Mouse (Mus musculus) embryonic facial prominence, embryonic 13.5 days (tissue): Measurements from ENCODE around the gene Dscaml1. TPM values are rescaled to one million over a fixed set of nuclear protein-coding genes. Genes with fewer than 3 reads are reported as not detected.

Experiments
- ATAC-seq: fragments of 200-750 bp; cut with Nextera tagmentation; 2 replicates; pipeline ENCODE4 v1.8.0; 2017; ENCODE audit warnings: low read depth; ENCODE audit not compliant: insufficient number of reproducible peaks, insufficient read depth, low FRiP score, low TSS enrichment
- H3K27ac ChIP-seq: fragments of 300-500 bp; sonication (generic); 2 replicates; pipeline ENCODE4 v1.5.1; 2015; ENCODE audit warnings: moderate library complexity, mild to moderate bottlenecking, inconsistent platforms
- H3K27me3 ChIP-seq: fragments of 300-500 bp; sonication (generic); 2 replicates; pipeline ENCODE4 v1.6.1; 2015; ENCODE audit warnings: mild to moderate bottlenecking, inconsistent platforms
- H3K36me3 ChIP-seq: fragments of 300-500 bp; sonication (generic); 2 replicates; pipeline ENCODE4 v1.6.1; 2015; ENCODE audit warnings: mild to moderate bottlenecking, inconsistent platforms
- H3K4me1 ChIP-seq: fragments of 300-500 bp; sonication (generic); 2 replicates; pipeline ENCODE4 v1.6.1; 2015; ENCODE audit warnings: inconsistent platforms
- H3K4me2 ChIP-seq: fragments of 300-500 bp; sonication (generic); 2 replicates; pipeline ENCODE4 v1.6.1; 2015; ENCODE audit warnings: moderate library complexity, mild to moderate bottlenecking, inconsistent platforms
- H3K4me3 ChIP-seq: fragments of 300-500 bp; sonication (generic); 2 replicates; pipeline ENCODE4 v1.5.1; 2015; ENCODE audit warnings: mild to moderate bottlenecking, inconsistent platforms
- H3K9ac ChIP-seq: fragments of 300-500 bp; sonication (generic); 2 replicates; pipeline ENCODE4 v1.6.1; 2015; ENCODE audit warnings: mild to moderate bottlenecking, inconsistent platforms
- H3K9me3 ChIP-seq: fragments of 300-500 bp; sonication (generic); 2 replicates; pipeline ENCODE4 v1.6.1; 2016; ENCODE audit warnings: inconsistent platforms
- WGBS: fragments of 180-500 bp; shearing (Covaris S2); methylation state at CpG from one replicate; pipeline ENCODE4 v1.1.7; 2015; ENCODE audit warnings: mixed read lengths; 5-methylcytosine and 5-hydroxymethylcytosine counted together
- polyA plus RNA-seq: library from polyadenylated mRNA; unstranded; fragments of >200 nt; fragmentation: Nextera tagmentation; extraction: Ambion mirVana; gene quantifications from 2 replicates; pipeline ENCODE4 v1.2.1, GENCODE M21; 2015

The Dscaml1 gene
- 0.50 and 0.97 TPM in 2 replicates for polyA plus RNA-seq

DNA sequence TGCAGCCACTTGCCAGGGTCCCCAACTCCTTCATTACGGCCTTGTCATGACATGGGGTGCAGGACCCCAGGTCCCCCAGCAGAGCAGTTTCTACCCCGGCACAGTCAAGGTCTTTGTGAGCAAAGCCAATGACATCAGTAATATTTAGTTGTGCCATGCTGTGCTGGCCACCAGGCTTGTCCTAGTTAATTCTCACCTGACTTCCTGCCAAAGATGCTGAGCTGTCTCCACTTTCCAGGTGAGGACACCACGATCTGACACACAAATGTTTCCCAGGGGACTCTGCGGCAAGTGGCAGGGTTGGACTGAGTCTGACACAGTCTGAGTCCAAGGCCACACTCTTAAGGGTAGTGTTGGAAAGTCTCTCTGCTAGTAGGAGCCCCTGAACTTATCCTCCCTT is at the start of gene Dscaml1:
Dscaml1 (plus strand) TSS at position 173 of the 400 bp plus-strand sequence.
- Histone ChIP-seq H3K9me3 (no peaks in the 10 kb centered on the region), H3K27ac (no peak within 1 kb of the TSS), H3K4me2 (no peak within 1 kb of the TSS), H3K27me3 (peaks cover 52% of the 10 kb centered on the region), H3K4me3 (no peak within 1 kb of the TSS), H3K4me1 (peaks cover 17% of the 10 kb centered on the region), H3K36me3 (no peaks in the 10 kb centered on the region), H3K9ac (no peak within 1 kb of the TSS)
- ATAC-seq = no peak
- 83% methylated on average over 4 of the region's 4 CpGs for WGBS

DNA sequence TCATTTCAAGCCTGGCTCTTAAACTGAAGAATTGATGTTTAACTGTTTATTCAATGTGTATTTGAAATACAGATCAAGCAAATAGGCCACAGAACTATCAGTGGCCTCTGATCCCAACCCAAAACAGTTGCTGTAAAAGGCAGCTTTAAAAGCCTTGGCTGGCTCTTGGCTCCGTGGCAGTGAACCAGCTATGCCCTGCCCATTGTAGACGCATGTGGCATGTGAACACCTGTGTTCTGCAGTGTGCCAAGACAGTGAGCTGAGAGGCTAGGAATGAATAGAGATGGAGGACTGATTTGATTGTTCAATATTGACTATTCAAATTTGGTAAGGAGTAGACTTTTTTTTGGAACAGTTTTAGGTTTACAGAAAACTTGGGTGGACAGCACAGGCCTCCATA is 49.5 kb upstream of the Dscaml1 start:
- H3K27ac ChIP-seq = no peak overlapping the region
- no peaks in the 10 kb centered on the region for H3K9me3 ChIP-seq
- 91% methylated on average over 2 of the region's 2 CpGs for WGBS
- no peaks in the 10 kb centered on the region for H3K27me3 ChIP-seq
- peaks cover 18% of the 10 kb centered on the region; the same call in 1 of the 2 replicates for H3K4me1 ChIP-seq
- H3K4me3 ChIP-seq = no peak overlapping the region
- ATAC-seq = no peak
- H3K9ac ChIP-seq = no peak overlapping the region
- H3K4me2 ChIP-seq = no peak overlapping the region
- 0 out of 2 replicates have a peak, but pooled peaks cover 4% of the 10 kb centered on the region for H3K36me3 ChIP-seq

DNA sequence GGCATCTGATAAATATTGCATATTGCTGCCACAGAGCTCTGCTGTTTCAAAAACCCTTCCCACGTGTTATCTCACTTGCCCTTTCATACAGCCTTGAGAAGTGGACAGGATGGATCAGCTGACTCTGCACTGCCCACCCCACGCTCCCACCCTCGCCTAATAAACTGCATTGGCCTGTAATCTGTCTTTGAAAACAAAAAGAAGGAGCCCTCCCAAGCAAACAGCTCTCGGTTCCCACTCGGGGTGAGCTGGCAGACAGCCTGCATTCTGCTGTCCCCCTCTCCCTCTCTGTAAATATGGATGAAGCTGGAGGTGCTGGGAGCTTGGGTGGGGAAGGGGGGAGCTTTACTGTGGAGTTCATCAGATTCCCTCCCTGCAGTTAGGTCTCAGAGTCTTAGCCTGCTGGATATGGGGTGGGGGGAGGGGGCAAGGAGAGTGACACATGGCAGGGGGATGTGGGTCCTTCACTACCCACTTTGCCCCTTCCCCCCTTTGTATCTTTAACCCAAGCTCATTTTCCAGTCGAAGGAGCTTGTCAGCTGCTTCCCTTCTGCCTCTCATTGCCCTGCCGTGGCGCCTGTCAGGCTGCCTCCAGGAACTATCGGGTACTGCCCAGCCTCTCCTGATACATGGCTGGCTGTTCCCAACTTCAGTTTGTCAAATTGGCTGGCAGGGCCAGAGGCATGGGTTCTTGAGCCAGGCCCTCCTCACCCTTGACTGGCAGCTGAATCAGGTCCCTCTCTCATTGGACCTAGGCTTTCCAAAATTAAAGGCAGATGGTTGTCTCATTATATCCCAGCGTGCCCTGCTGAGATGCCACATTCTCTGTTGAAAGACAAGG is 45.8 kb upstream of the Dscaml1 start:
- no peak overlapping the region for H3K4me3 ChIP-seq
- ATAC-seq = no peak
- no peaks in the 10 kb centered on the region for H3K9me3 ChIP-seq
- WGBS = 51% methylated on average over 10 of the region's 10 CpGs
- no peak overlapping the region for H3K4me2 ChIP-seq
- H3K4me1 ChIP-seq = peaks cover 12% of the 10 kb centered on the region; the same call in 1 of the 2 replicates
- H3K27me3 ChIP-seq = no peaks in the 10 kb centered on the region
- 0 out of 2 replicates have a peak overlapping the region, but pooled peaks have one; percentile 36 for H3K9ac ChIP-seq
- H3K36me3 ChIP-seq = no peaks in the 10 kb centered on the region
- H3K27ac ChIP-seq = no peak overlapping the region

DNA sequence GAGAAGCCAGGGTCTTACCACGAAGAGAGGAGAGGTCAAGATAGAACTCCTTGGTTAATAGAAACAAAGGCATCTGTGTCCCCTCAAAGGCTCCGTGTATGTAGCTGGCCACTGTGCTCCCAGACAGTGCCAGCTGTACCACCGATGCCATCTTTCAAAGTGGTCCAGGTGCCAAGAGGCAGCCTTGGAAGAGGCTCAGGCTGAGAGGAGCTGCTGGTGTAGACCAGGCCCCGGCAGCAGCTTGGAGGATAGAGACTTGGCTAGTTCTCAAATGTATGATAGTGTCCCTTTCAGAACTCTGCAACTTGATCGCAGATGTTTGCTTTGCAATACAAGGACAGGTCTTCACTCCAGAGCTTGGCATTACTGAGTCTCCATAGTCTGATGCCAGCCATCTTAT is 44.1 kb upstream of the Dscaml1 start:
- H3K27ac ChIP-seq = no peak overlapping the region
- WGBS = 73% methylated on average over 5 of the region's 5 CpGs
- no peak for ATAC-seq
- H3K4me1 ChIP-seq = peaks cover 12% of the 10 kb centered on the region; the same call in 1 of the 2 replicates
- no peaks in the 10 kb centered on the region for H3K36me3 ChIP-seq
- no peak overlapping the region for H3K4me2 ChIP-seq
- H3K9me3 ChIP-seq = no peaks in the 10 kb centered on the region
- no peaks in the 10 kb centered on the region for H3K27me3 ChIP-seq
- no peak overlapping the region for H3K9ac ChIP-seq
- H3K4me3 ChIP-seq = no peak overlapping the region

DNA sequence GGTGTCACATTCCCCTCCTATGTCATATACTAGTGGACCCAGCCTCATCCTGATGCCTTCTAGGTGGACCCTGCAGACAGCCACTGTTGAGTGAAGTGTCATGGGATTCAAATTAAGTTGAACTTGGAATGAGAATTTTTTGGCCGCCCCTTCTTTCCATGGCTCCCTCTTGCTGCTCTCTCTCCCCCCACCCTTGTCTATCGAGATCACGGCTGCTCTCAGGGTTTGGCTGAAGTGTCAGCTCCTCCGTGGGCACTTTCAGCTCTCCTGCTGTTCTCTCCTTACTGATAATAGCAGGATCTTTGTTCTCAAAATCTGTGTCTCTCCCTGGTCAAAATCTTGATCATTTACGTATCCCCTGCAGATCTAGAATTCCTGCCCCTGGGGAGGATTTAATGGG is 43.6 kb upstream of the Dscaml1 start:
- 74% methylated on average over 5 of the region's 5 CpGs for WGBS
- H3K4me1 ChIP-seq = peaks cover 12% of the 10 kb centered on the region; the same call in 1 of the 2 replicates
- no peak overlapping the region for H3K4me3 ChIP-seq
- no peak overlapping the region for H3K4me2 ChIP-seq
- no peaks in the 10 kb centered on the region for H3K9me3 ChIP-seq
- no peaks in the 10 kb centered on the region for H3K27me3 ChIP-seq
- ATAC-seq = no peak
- no peak overlapping the region for H3K27ac ChIP-seq
- H3K9ac ChIP-seq = no peak overlapping the region
- H3K36me3 ChIP-seq = no peaks in the 10 kb centered on the region

DNA sequence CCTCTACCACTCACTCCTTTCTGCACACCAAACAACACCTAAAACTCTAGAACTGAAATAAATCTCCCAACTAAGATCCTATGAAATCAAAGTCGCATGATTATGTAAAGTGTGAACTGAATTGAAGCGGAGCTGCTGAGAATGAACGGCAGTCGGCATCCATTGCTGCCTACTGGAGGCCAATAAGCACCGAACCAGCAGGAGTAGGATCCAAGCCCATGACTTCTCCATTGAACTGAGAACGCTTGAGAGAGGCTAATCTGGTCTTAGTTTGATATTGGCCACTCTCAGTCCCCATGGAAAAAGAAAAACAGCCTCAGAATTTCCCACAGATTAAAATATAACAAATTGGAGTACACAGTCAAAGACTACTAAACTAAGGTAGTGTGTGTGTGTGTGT is 42.5 kb upstream of the Dscaml1 start:
- Histone ChIP-seq H3K27ac (no peak overlapping the region), H3K9ac (no peak overlapping the region)
- 95% methylated on average over 6 of the region's 6 CpGs for WGBS

DNA sequence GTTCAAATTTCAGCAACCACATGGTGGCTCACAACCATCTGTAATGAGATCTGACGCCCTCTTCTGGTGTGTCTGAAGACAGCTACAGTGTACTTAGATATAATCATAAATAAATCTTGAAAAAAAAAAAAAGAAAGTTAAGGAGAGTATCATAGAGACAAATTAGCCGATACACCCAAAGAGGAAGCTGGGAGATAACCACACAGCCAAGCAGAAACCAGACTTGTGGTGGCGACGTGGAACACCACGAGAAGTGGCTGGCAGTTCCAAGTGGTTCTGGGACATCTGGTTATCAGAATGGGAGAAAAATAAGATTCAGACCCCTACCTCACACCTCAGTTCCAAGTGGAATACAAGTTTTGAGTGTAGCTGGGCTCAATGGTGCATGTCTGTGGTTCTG is 39.7 kb upstream of the Dscaml1 start:
- Histone ChIP-seq H3K9ac (no peak overlapping the region), H3K4me2 (no peak overlapping the region), H3K27ac (no peak overlapping the region), H3K4me1 (no peaks in the 10 kb centered on the region), H3K9me3 (no peaks in the 10 kb centered on the region), H3K27me3 (no peaks in the 10 kb centered on the region), H3K4me3 (no peak overlapping the region), H3K36me3 (peaks cover 5% of the 10 kb centered on the region)
- WGBS = 73% methylated on average over 5 of the region's 5 CpGs
- ATAC-seq = no peak

More for the DNA sequence above, 42.5 kb upstream of the Dscaml1 start:
- Histone ChIP-seq H3K36me3 (no peaks in the 10 kb centered on the region), H3K27me3 (no peaks in the 10 kb centered on the region), H3K4me1 (peaks cover 12% of the 10 kb centered on the region; the same call in 1 of the 2 replicates), H3K4me3 (no peak overlapping the region), H3K9me3 (no peaks in the 10 kb centered on the region), H3K4me2 (no peak overlapping the region)
- no peak for ATAC-seq

DNA sequence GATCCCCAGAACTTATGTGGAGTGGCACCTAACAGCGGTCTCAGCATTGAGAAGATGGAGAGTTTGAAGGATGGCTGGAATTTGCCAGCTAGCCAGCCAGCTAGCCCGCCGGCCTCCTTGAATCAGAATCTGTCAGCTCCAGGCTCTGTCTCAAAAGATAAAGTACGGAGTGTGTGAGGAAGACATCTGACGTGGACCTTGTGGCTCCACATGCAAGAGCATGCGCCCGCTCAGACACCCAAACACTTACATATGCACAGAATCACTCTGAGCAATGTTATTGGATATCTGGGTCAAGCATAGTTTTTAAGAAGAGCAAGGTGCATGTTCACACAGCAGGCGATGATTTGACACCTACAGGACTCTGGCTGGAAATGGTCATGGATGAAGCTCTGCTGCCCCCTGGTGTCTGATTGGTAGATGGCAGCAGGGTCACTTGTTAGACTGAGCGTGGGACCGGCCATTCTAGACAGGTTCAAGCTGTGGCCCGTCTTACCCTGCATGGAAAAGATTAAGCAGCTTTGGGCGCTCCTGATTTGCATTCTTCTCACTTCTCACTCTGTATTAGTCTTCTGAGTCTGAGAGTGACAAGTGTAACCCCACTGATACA is 37.9 kb upstream of the Dscaml1 start:
- H3K4me1 ChIP-seq = no peaks in the 10 kb centered on the region
- H3K9me3 ChIP-seq = no peaks in the 10 kb centered on the region
- no peak overlapping the region for H3K4me3 ChIP-seq
- H3K4me2 ChIP-seq = no peak overlapping the region
- no peak for ATAC-seq
- 49% methylated on average over 12 of the region's 12 CpGs for WGBS
- H3K9ac ChIP-seq = no peak overlapping the region
- no peak overlapping the region for H3K27ac ChIP-seq
- no peaks in the 10 kb centered on the region for H3K27me3 ChIP-seq
- H3K36me3 ChIP-seq = peaks cover 21% of the 10 kb centered on the region

DNA sequence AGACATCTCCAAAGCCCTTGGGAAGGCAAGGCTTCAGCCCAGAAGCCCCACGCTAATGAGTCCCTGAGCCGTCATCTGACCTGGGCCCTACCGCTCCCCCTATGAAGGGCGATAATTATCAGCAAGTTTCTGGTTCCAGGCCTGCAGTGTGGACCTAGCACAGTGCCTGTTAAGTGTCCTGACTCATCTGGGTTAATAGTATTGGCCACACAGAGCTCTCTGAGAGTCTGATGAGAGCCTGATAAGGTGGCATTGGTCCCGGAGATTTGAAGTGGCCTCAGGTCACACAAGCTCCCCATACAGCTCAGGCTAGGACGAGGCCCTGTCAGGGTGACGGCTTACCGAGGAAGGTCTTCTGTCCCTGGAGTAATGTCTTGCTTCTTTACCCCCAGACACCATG is 36.8 kb upstream of the Dscaml1 start:
- H3K9me3 ChIP-seq = no peaks in the 10 kb centered on the region
- no peaks in the 10 kb centered on the region for H3K27me3 ChIP-seq
- 79% methylated on average over 8 of the region's 8 CpGs for WGBS
- ATAC-seq = no peak
- no peak overlapping the region for H3K4me3 ChIP-seq
- peaks cover 29% of the 10 kb centered on the region for H3K36me3 ChIP-seq
- H3K4me1 ChIP-seq = no peaks in the 10 kb centered on the region
- H3K27ac ChIP-seq = no peak overlapping the region
- no peak overlapping the region for H3K4me2 ChIP-seq
- H3K9ac ChIP-seq = no peak overlapping the region

DNA sequence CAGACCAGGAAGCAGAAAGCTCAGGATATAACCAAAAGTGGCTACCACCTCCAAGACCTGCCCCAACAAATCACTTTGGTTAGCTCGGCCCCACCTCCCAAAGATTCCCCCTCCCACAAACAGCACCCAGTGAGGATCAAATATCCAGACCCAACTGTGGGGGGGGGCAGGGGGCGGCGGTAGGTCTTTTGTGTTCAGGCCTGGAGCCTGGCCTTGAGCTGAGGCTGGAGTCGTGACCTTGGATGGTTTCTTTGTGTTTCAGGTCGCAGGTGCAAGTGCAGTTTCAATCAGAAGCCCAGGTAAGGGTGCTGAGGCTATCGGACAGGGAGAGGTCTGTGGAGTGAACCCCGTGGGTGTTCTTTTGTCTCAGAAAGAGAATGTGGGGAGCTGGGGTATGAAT is 35.1 kb upstream of the Dscaml1 start:
- Histone ChIP-seq H3K9ac (0 out of 2 replicates have a peak overlapping the region, but pooled peaks have one; percentile 21), H3K4me2 (no peak overlapping the region), H3K27ac (no peak overlapping the region), H3K4me3 (no peak overlapping the region), H3K9me3 (no peaks in the 10 kb centered on the region), H3K27me3 (no peaks in the 10 kb centered on the region), H3K36me3 (peaks cover 40% of the 10 kb centered on the region), H3K4me1 (no peaks in the 10 kb centered on the region)
- 69% methylated on average over 7 of the region's 7 CpGs for WGBS
- ATAC-seq = no peak

DNA sequence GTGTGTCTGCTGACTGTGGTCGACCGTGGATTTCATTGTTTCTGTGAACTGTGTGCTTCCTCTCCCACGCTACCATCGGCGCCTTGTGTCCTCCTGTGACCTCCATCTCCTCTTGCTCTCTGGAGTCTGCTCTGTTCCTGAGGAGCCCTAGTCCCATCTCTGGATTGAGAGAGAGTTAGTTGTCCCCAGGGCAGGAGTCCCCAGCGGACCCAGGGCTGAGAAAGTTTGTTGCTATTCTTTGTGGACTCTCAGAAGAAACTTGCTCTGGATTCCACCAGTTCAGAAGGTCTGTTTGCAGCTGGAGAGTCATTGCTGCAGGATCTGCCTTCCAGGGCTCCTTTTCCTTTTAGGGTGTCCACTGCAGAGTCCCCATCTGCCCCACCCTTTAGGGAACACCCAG is 31.2 kb upstream of the Dscaml1 start:
- Histone ChIP-seq H3K27ac (no peak overlapping the region), H3K4me3 (no peak overlapping the region), H3K4me2 (no peak overlapping the region), H3K4me1 (no peaks in the 10 kb centered on the region), H3K36me3 (peaks cover 40% of the 10 kb centered on the region), H3K27me3 (no peaks in the 10 kb centered on the region), H3K9ac (no peak overlapping the region), H3K9me3 (no peaks in the 10 kb centered on the region)
- no peak for ATAC-seq
- WGBS = 87% methylated on average over 6 of the region's 6 CpGs

DNA sequence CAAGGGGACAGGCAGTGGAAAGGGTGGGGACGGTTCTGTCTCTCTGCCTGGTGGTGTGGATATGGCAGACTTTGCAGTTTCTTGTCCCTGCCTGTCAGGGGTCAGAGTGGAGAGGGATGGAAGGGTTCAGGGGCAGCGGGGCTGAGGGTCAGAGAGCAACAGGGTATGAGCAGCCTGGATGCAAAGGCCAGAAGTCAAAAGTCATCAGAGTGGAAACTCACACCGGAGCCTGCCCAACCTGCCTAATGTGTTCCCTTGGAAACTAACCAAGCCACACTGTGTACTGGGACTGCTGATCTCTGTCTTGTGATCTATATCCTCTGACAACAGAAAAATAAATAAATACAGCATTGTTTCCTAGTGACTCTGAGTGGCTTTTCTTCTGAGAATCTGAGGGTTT is 30.6 kb upstream of the Dscaml1 start:
- H3K27me3 ChIP-seq = no peaks in the 10 kb centered on the region
- no peaks in the 10 kb centered on the region for H3K9me3 ChIP-seq
- H3K4me1 ChIP-seq = no peaks in the 10 kb centered on the region
- H3K9ac ChIP-seq = no peak overlapping the region
- 57% methylated on average over 3 of the region's 3 CpGs for WGBS
- no peak overlapping the region for H3K4me2 ChIP-seq
- ATAC-seq = no peak
- H3K36me3 ChIP-seq = peaks cover 40% of the 10 kb centered on the region
- H3K4me3 ChIP-seq = no peak overlapping the region
- H3K27ac ChIP-seq = no peak overlapping the region
